Mouse (Mus musculus): ENCODE measurements around the gene Ddx25.

Ddx25 gene

GRCm38 (mm10) chr9:35493033-35493732, 65.1 kb downstream of the Ddx25 start:
- Histone ChIP-seq H3K36me3 (ENCODE audit: control insufficient read depth, insufficient read depth, low read length, poor library complexity, severe bottlenecking) (no peaks in the 10 kb centered on the region), H3K27me3 (ENCODE audit: control insufficient read depth, insufficient read depth, low read length, poor library complexity, severe bottlenecking) (no peaks in the 10 kb centered on the region)
- DNase-seq (ENCODE audit: low read depth, low spot score) = no peak

GRCm38 (mm10) chr9:35491109-35491866, 67.0 kb downstream of the Ddx25 start:
- DNase-seq (ENCODE audit: low read depth, low spot score) = peak; percentile 14
- Histone ChIP-seq H3K36me3 (ENCODE audit: control insufficient read depth, insufficient read depth, low read length, poor library complexity, severe bottlenecking) (no peaks in the 10 kb centered on the region), H3K27me3 (ENCODE audit: control insufficient read depth, insufficient read depth, low read length, poor library complexity, severe bottlenecking) (no peaks in the 10 kb centered on the region)

- DNase-seq (ENCODE audit: low read depth, low spot score) = no peak
- Histone ChIP-seq H3K27me3 (ENCODE audit: control insufficient read depth, insufficient read depth, low read length, poor library complexity, severe bottlenecking) (no peaks in the 10 kb centered on the region), H3K36me3 (ENCODE audit: control insufficient read depth, insufficient read depth, low read length, poor library complexity, severe bottlenecking) (no peaks in the 10 kb centered on the region)
These were observed 69.8 kb downstream of the Ddx25 start for GRCm38 (mm10) chr9:35488496-35488895.

Data from splenic B cell, adult 2 months (primary cell).